Mouse (Mus musculus) G1E (cell line): ENCODE data around the gene Slc39a13. TPM values are rescaled to one million over a fixed set of nuclear protein-coding genes. Genes with fewer than 3 reads are reported as not detected.

Source experiments
- ATAC-seq: 2 replicates; pipeline ENCODE4 v1.8.0; 2016; ENCODE audit warnings: mild to moderate bottlenecking; ENCODE audit not compliant: insufficient number of reproducible peaks, poor library complexity, low FRiP score, severe bottlenecking; ENCODE audit errors: extremely low read depth
- DNase-seq: peaks from one replicate; pipeline ENCODE4 v3.0.0; 2012; ENCODE audit warnings: low spot score
- H3K27me3 ChIP-seq: 2 replicates; pipeline ENCODE4 v1.6.1; 2012; ENCODE audit warnings: mild to moderate bottlenecking, low read length, inconsistent platforms; ENCODE audit not compliant: insufficient read depth
- H3K36me3 ChIP-seq: replicated peaks from 2 replicates; pipeline ENCODE3; 2012; ENCODE audit warnings: mild to moderate bottlenecking, inconsistent platforms
- H3K4me1 ChIP-seq: 2 replicates; pipeline ENCODE4 v1.6.1; 2012; ENCODE audit warnings: low read depth, low read length, inconsistent platforms, mixed read lengths; ENCODE audit not compliant: insufficient read depth
- H3K4me3 ChIP-seq: 2 replicates; pipeline ENCODE4 v1.5.1; 2012; ENCODE audit warnings: low read depth, mild to moderate bottlenecking, inconsistent platforms, low read length, moderate library complexity, mixed read lengths
- H3K9me3 ChIP-seq: replicated peaks from 2 replicates; pipeline ENCODE4 v1.6.1; 2012; ENCODE audit warnings: inconsistent platforms
- CTCF ChIP-seq: IDR thresholded peaks from 2 replicates; pipeline ENCODE4 v1.5.1; 2012; ENCODE audit warnings: low read depth, low read length, inconsistent platforms, mixed read lengths
- GATA1 ChIP-seq: IDR thresholded peaks from 2 replicates; pipeline ENCODE4 v1.6.1; 2012; ENCODE audit warnings: borderline replicate concordance, low read length, inconsistent platforms, mixed read lengths
- GATA2 ChIP-seq: IDR thresholded peaks from 2 replicates; pipeline ENCODE4 v1.6.1; 2012; ENCODE audit warnings: low read depth, low read length, inconsistent platforms, borderline replicate concordance
- POLR2AphosphoS5 ChIP-seq: IDR thresholded peaks from 2 replicates; pipeline ENCODE4 v1.6.1; 2012; ENCODE audit warnings: low read depth, low read length, inconsistent platforms; ENCODE audit not compliant: insufficient replicate concordance
- TAL1 ChIP-seq: conservative IDR thresholded peaks from 2 replicates; pipeline ENCODE4 v1.6.1; 2012; ENCODE audit warnings: low read depth, low read length, inconsistent platforms, mixed read lengths
- polyA plus RNA-seq: library from polyadenylated mRNA; stranded (reverse); fragments of >175 nt; gene quantifications from 2 replicates; pipeline ENCODE4 v1.2.3, GENCODE M21; 2012
- total RNA-seq, 2 experiments: library from RNA; stranded (forward) in 1 of 2; stranded (reverse) in 1 of 2; fragments of 200-1000 nt in 1 of 2; fragments of >200 nt in 1 of 2; fragmentation: Nextera tagmentation in 1 of 2; gene quantifications; 2 replicates each; pipeline ENCODE4 v1.2.3; 2014 to 2017

Gene Slc39a13
- total RNA-seq (2014; fragmentation: Nextera tagmentation): 23.6 and 24.9 TPM in 2 replicates
- total RNA-seq (2017): 8.6 and 12.7 TPM in 2 replicates
- polyA plus RNA-seq: 12.1 and 13.6 TPM in 2 replicates

GRCm38 (mm10) chr2:91070076-91070800 is at the start of gene Slc39a13:
Gene Slc39a13, minus strand, starts transcription at chr2:91070417.
- DNase-seq: peak; percentile 93
- no peaks in the 10 kb centered on the region for H3K27me3 ChIP-seq
- no peaks in the 10 kb centered on the region for H3K9me3 ChIP-seq
- peak within 1 kb of the TSS; percentile 82 for H3K4me3 ChIP-seq
- peaks cover 32% of the 10 kb centered on the region for H3K36me3 ChIP-seq
- H3K4me1 ChIP-seq: peaks cover 51% of the 10 kb centered on the region
- TF ChIP-seq CTCF: peak; percentile 97
- no peak for TF ChIP-seq GATA2
- ATAC-seq: peak; percentile 79

- Histone ChIP-seq H3K4me3 (no peak overlapping the region), H3K27me3 (peaks cover 54% of the 10 kb centered on the region)
Observed at GRCm38 (mm10) chr2:91119551-91119950, 49.3 kb upstream of the Slc39a13 start.

DNA sequence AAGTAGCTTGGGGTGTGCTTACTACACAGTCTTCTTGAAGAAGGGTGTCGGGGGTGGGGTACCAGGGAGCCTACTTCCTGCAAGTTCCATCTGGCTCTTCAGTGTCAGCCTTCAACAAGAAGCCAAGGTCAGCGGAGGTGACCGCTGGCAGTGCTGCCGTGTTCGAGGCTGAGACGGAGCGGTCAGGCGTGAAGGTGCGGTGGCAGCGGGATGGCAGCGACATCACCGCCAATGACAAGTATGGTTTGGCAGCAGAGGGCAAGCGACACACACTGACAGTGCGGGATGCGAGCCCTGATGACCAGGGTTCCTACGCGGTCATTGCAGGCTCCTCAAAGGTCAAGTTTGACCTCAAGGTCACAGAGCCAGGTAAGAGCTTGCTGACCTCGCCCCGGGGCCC is 48.8 kb upstream of the Slc39a13 start:
- no peaks in the 10 kb centered on the region for H3K9me3 ChIP-seq
- H3K36me3 ChIP-seq: peaks cover 36% of the 10 kb centered on the region
- peaks cover 49% of the 10 kb centered on the region for H3K27me3 ChIP-seq
- no peak for DNase-seq
- no peak for TF ChIP-seq POLR2AphosphoS5
- H3K4me1 ChIP-seq: peaks cover 17% of the 10 kb centered on the region
- no peak for ATAC-seq
- H3K4me3 ChIP-seq: no peak overlapping the region

More at GRCm38 (mm10) chr2:91119551-91119950, 49.3 kb upstream of the Slc39a13 start:
- Histone ChIP-seq H3K36me3 (peaks cover 31% of the 10 kb centered on the region), H3K9me3 (no peaks in the 10 kb centered on the region), H3K4me1 (peaks cover 13% of the 10 kb centered on the region)
- TF ChIP-seq GATA1 (no peak), GATA2 (no peak), TAL1 (no peak), CTCF (no peak), POLR2AphosphoS5 (no peak)
- DNase-seq: no peak
- ATAC-seq: no peak

- H3K4me1 ChIP-seq: peaks cover 21% of the 10 kb centered on the region
- no peak overlapping the region for H3K4me3 ChIP-seq
- H3K9me3 ChIP-seq: no peaks in the 10 kb centered on the region
- ATAC-seq (no peak), DNase-seq (no peak)
- H3K36me3 ChIP-seq: peaks cover 40% of the 10 kb centered on the region
- TF ChIP-seq CTCF: no peak
- TF ChIP-seq TAL1: no peak
- TF ChIP-seq GATA2: no peak
- no peak for TF ChIP-seq GATA1
- no peak for TF ChIP-seq POLR2AphosphoS5
- peaks cover 46% of the 10 kb centered on the region for H3K27me3 ChIP-seq
Observed at GRCm38 (mm10) chr2:91118647-91119046, 48.4 kb upstream of the Slc39a13 start.

DNA sequence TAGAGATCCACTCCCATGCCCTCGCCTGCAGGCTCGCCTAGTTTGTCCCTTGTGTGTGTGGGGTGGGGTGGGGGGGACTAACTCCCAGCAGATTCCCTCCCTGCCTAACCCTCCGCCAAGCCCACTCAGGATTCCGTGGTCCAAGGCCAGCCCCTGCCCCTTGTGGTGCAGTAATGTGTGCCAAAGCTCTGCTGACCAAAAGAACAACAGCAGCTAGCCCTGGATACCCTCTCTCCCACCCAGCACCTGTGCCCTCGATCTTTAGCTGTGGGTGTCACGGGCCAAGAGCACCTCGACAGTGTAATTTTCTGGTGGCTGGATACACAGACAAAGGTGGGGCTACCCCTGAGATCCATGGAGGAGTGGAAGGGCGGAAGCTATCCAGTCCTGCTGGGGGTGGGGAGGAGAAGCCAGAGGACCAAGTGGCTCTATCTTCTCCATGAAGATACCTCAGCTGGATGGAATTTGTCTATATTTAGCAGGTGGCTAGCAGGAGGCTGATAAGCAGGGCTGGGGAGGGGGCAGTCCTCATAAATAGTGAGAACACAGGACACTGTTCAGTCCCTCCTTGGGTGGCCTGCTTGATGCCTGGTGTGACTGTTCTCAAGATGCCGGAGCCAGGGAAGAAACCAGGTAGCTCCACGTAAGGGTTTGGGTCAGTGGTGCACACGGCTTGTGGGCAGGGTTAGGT is 47.5 kb upstream of the Slc39a13 start, which contains the start of gene Mybpc3:
Gene Mybpc3, plus strand, starts transcription at position 560 of the 691 bp plus-strand sequence.
- TF ChIP-seq POLR2AphosphoS5: no peak
- no peak for TF ChIP-seq CTCF
- no peak for TF ChIP-seq GATA2
- no peak for TF ChIP-seq TAL1
- no peak for TF ChIP-seq GATA1
- ATAC-seq (no peak), DNase-seq (no peak)
- no peak within 1 kb of the TSS for H3K4me3 ChIP-seq
- H3K4me1 ChIP-seq: peaks cover 30% of the 10 kb centered on the region
- peaks cover 37% of the 10 kb centered on the region for H3K27me3 ChIP-seq
- no peaks in the 10 kb centered on the region for H3K9me3 ChIP-seq
- H3K36me3 ChIP-seq: peaks cover 50% of the 10 kb centered on the region

DNA sequence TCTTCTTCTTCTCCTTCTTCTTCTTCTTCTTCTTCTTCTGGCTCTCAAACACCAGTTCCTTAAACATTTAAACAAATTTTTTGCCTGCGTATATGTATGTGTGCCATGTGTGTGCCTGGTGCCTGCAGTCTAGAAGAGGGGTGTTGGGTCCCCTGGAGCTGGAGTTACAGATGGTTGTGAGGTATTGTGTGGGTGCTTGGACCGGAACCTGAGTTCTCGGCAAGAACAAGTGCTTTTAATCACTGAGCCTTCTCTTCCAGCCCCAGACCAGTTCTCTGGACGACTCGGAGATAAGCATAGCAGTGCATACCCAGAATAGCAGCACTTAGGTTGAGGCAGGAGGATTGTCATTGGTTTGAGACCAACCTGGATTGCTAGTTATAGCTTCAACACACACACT is 46.6 kb upstream of the Slc39a13 start:
- TF ChIP-seq POLR2AphosphoS5 (no peak), TAL1 (no peak), CTCF (no peak), GATA1 (no peak), GATA2 (no peak)
- Histone ChIP-seq H3K36me3 (peaks cover 58% of the 10 kb centered on the region), H3K9me3 (no peaks in the 10 kb centered on the region), H3K27me3 (peaks cover 29% of the 10 kb centered on the region), H3K4me1 (peaks cover 39% of the 10 kb centered on the region), H3K4me3 (no peak overlapping the region)
- ATAC-seq: no peak
- no peak for DNase-seq
